Mouse (Mus musculus) duodenum, adult 2 months (tissue): ENCODE measurements around the gene Ndufaf2. TPM values are rescaled to one million over a fixed set of nuclear protein-coding genes. Genes with fewer than 3 reads are reported as not detected.

Experiments used
- polyA plus RNA-seq: library from polyadenylated mRNA; depleted of rRNA; stranded (reverse); fragments of >200 nt; gene quantifications from 2 replicates; pipeline ENCODE4 v1.2.3, GENCODE M21; 2012; ENCODE audit warnings: low replicate concordance; rRNA removed

The Ndufaf2 gene
- 1.5 and 2.6 TPM in 2 replicates for polyA plus RNA-seq

GRCm38 (mm10) chr13:108158465-108159240 is at the start of gene Ndufaf2, which contains the start of gene Ercc8:
Gene Ndufaf2 (minus strand): TSS chr13:108158623.
Gene Ercc8 (plus strand): TSS chr13:108158731.

DNA sequence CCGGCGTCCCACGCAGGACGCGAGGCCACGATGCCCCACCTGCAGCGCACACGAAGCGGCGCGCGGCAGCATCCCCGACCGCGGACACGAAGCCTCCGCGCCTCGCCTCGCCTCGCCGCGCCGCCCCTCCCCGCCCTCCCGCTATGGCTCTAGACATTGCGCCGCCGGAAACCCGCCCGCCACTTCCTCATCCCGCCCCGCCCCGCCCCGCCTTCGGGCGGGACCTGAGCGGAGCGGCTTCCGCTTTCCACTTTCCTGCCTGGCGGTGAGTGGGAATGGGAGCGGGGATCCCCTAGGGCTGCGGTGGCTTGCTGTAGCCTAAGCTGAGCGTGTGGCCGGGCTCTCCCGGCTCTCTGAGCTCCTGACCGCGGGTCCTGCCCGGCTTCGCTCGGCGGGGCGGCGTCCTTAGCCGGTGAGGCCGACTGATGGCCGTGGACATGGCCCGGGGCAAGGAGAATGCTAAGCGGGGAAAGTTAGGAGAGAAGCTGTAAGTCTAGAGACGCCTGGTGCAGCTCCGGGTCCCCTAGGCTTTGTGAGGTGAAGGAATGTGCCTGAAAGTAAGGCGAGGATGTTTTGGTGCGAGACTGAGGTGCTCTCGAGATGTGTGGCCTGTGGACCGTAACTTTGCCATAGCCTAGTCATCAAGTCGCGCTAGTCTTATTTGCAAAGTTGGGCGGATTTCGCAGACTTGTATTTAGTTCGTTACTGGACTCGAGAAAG is 114.0 kb downstream of the Ndufaf2 start, which contains the start of gene Smim15:
Gene Smim15 (plus strand): TSS at position 225 of the 720 bp plus-strand sequence.

Other genes with a start within 250 kb of the Ndufaf2 start
- 1.1 and 1.3 TPM in 2 replicates for gene Smim15, start 114.2 kb downstream of the Ndufaf2 start, polyA plus RNA-seq
- gene Ercc8, start 108 bp upstream of the Ndufaf2 start, polyA plus RNA-seq: 3.0 and 4.0 TPM in 2 replicates
- 1.2 and 1.7 TPM in 2 replicates for gene Elovl7, start 55.8 kb upstream of the Ndufaf2 start, polyA plus RNA-seq
- 0.19 and 0.62 TPM in 2 replicates for gene Depdc1b, start 157.7 kb upstream of the Ndufaf2 start, polyA plus RNA-seq